Mouse (Mus musculus) MEL (cell line): Measurements from ENCODE around the gene Adap2. TPM values are rescaled to one million over a fixed set of nuclear protein-coding genes. Genes with fewer than 3 reads are reported as not detected.
"Not testable (repeated sequence)": the region's sequence is repeated elsewhere in the genome, so short reads cannot be mapped to it uniquely, and the experiment has no call there.

Experiments
- DNase-seq: peaks from one replicate; pipeline ENCODE4 v3.0.0; 2011; ENCODE audit warnings: low read depth, low spot score
- H3K27ac ChIP-seq: 2 replicates; pipeline ENCODE4 v1.5.1; 2012; ENCODE audit warnings: low read depth, mild to moderate bottlenecking, control low read depth, low read length, moderate library complexity; ENCODE audit not compliant: control insufficient read depth
- H3K27me3 ChIP-seq, 2 experiments: fragments of 150-350 bp in 1 of 2; sonication (generic) in 1 of 2; 2 replicates each; pipeline ENCODE4 v1.6.1; 2012; ENCODE audit warnings: low read length in 2 of 2, mild to moderate bottlenecking in 2 of 2, improper control_type of control experiment in 1 of 2, moderate library complexity in 1 of 2; ENCODE audit not compliant: insufficient read depth in 2 of 2, control insufficient read depth in 1 of 2
- H3K36me3 ChIP-seq, 2 experiments: 2 replicates each; pipeline ENCODE4 v1.6.1; 2012 to 2014; ENCODE audit warnings: low read length in 2 of 2, improper control_type of control experiment in 1 of 2, inconsistent platforms in 1 of 2, mild to moderate bottlenecking in 1 of 2; ENCODE audit not compliant: insufficient read depth in 2 of 2, control insufficient read depth in 1 of 2
- H3K4me1 ChIP-seq, 2 experiments: fragments of 150-350 bp in 1 of 2; sonication (generic) in 1 of 2; 2 replicates each; pipeline ENCODE4 v1.6.1; 2012; ENCODE audit warnings: low read length in 2 of 2, improper control_type of control experiment in 1 of 2, mild to moderate bottlenecking in 1 of 2; ENCODE audit not compliant: insufficient read depth in 2 of 2, control insufficient read depth in 1 of 2
- H3K4me3 ChIP-seq, 2 experiments: fragments of 150-350 bp in 1 of 2; sonication (generic) in 1 of 2; 2 replicates each; pipeline ENCODE4 v1.5.1; 2012; ENCODE audit warnings: low read depth in 2 of 2, low read length in 2 of 2, mild to moderate bottlenecking in 2 of 2, moderate library complexity in 2 of 2, control low read depth in 1 of 2, improper control_type of control experiment in 1 of 2; ENCODE audit not compliant: control insufficient read depth in 1 of 2, insufficient read depth in 1 of 2
- H3K79me2 ChIP-seq: 2 replicates; pipeline ENCODE4 v1.6.1; 2012; ENCODE audit warnings: mild to moderate bottlenecking, low read length, moderate library complexity; ENCODE audit not compliant: control insufficient read depth, poor library complexity, insufficient read depth
- H3K9ac ChIP-seq: 2 replicates; pipeline ENCODE4 v1.6.1; 2012; ENCODE audit warnings: low read depth, mild to moderate bottlenecking, control low read depth, low read length, moderate library complexity; ENCODE audit not compliant: control insufficient read depth, poor library complexity, severe bottlenecking
- H3K9me3 ChIP-seq: fragments of 150-350 bp; sonication (generic); replicated peaks from 2 replicates; pipeline ENCODE4 v1.6.1; 2012; ENCODE audit warnings: mild to moderate bottlenecking, low read length, improper control_type of control experiment, moderate library complexity; ENCODE audit not compliant: insufficient read depth
- CHD1 ChIP-seq: IDR thresholded peaks from 2 replicates; pipeline ENCODE4 v1.6.1; 2012; ENCODE audit warnings: low read depth, mild to moderate bottlenecking, inconsistent platforms, low read length, improper control_type of control experiment
- CTCF ChIP-seq, 3 experiments: IDR thresholded peaks in 2 of 3; conservative IDR thresholded peaks in 1 of 3; 2 replicates each; pipeline ENCODE4 v1.5.1; 2011 to 2012; ENCODE audit warnings: low read length in 3 of 3, low read depth in 2 of 3, mild to moderate bottlenecking in 2 of 3, improper control_type of control experiment in 1 of 3, inconsistent platforms in 1 of 3, mixed read lengths in 1 of 3, moderate library complexity in 1 of 3; ENCODE audit not compliant: control insufficient read depth in 1 of 3, insufficient read depth in 1 of 3, poor library complexity in 1 of 3, severe bottlenecking in 1 of 3
- GABPA ChIP-seq: IDR thresholded peaks from 2 replicates; pipeline ENCODE4 v1.6.1; 2012; ENCODE audit warnings: low read depth, mild to moderate bottlenecking, inconsistent platforms, low read length, improper control_type of control experiment, moderate library complexity
- HCFC1 ChIP-seq: IDR thresholded peaks from 2 replicates; pipeline ENCODE4 v1.6.1; 2012; ENCODE audit warnings: low read depth, mild to moderate bottlenecking, inconsistent platforms, low read length, improper control_type of control experiment, moderate library complexity
- JUND ChIP-seq: IDR thresholded peaks from 2 replicates; pipeline ENCODE4 v1.6.1; 2011; ENCODE audit warnings: low read depth, mild to moderate bottlenecking, improper control_type of control experiment, low read length
- MYB ChIP-seq: IDR thresholded peaks from 2 replicates; pipeline ENCODE4 v1.6.1; 2011; ENCODE audit warnings: mild to moderate bottlenecking, low read depth, low read length, improper control_type of control experiment
- NRF1 ChIP-seq: IDR thresholded peaks from 2 replicates; pipeline ENCODE4 v1.6.1; 2014; ENCODE audit warnings: low read depth, mild to moderate bottlenecking, inconsistent platforms, low read length, improper control_type of control experiment, moderate library complexity; ENCODE audit not compliant: poor library complexity, insufficient read depth, severe bottlenecking
- POLR2AphosphoS2 ChIP-seq: IDR thresholded peaks from 2 replicates; pipeline ENCODE4 v1.6.1; 2011; ENCODE audit warnings: low read length, improper control_type of control experiment
- RAD21 ChIP-seq: IDR thresholded peaks from 2 replicates; pipeline ENCODE4 v1.6.1; 2011; ENCODE audit warnings: mild to moderate bottlenecking, low read depth, low read length, improper control_type of control experiment
- RCOR1 ChIP-seq: IDR thresholded peaks from 2 replicates; pipeline ENCODE4 v1.6.1; 2012; ENCODE audit warnings: low read depth, mild to moderate bottlenecking, inconsistent platforms, low read length, improper control_type of control experiment
- SIN3A ChIP-seq: IDR thresholded peaks from 2 replicates; pipeline ENCODE4 v1.6.1; 2012; ENCODE audit warnings: low read length, improper control_type of control experiment, inconsistent platforms
- SMC3 ChIP-seq: IDR thresholded peaks from 2 replicates; pipeline ENCODE4 v1.6.1; 2011; ENCODE audit warnings: low read depth, low read length, improper control_type of control experiment
- TBP ChIP-seq: IDR thresholded peaks from 2 replicates; pipeline ENCODE4 v1.8.0; 2011; ENCODE audit warnings: low read depth, low read length, improper control_type of control experiment
- UBTF ChIP-seq: IDR thresholded peaks from 2 replicates; pipeline ENCODE4 v1.6.1; 2012; ENCODE audit warnings: low read depth, mild to moderate bottlenecking, inconsistent platforms, low read length, improper control_type of control experiment, moderate library complexity, borderline replicate concordance; ENCODE audit not compliant: insufficient read depth
- ZKSCAN1 ChIP-seq: IDR thresholded peaks from 2 replicates; pipeline ENCODE4 v1.6.1; 2012; ENCODE audit warnings: low read depth, mild to moderate bottlenecking, inconsistent platforms, low read length, improper control_type of control experiment, moderate library complexity
- ZNF384 ChIP-seq: IDR thresholded peaks from 2 replicates; pipeline ENCODE4 v1.6.1; 2012; ENCODE audit warnings: low read depth, mild to moderate bottlenecking, inconsistent platforms, low read length, improper control_type of control experiment
- polyA plus RNA-seq, 2 experiments: library from polyadenylated mRNA; stranded (reverse) in 1 of 2; unstranded in 1 of 2; fragments of >175 nt in 1 of 2; fragments of >200 nt in 1 of 2; gene quantifications; 2 replicates each; pipeline versions ENCODE4 v1.2.1 to v1.2.4; 2012; ENCODE audit warnings: low replicate concordance in 2 of 2, low read depth in 1 of 2; ENCODE audit not compliant: insufficient read length in 2 of 2, insufficient read depth in 1 of 2, missing spikeins in 1 of 2
- total RNA-seq: library from RNA; depleted of rRNA; stranded (reverse); fragments of 300-350 nt; gene quantifications from 2 replicates; pipeline ENCODE4 v1.2.3, GENCODE M21; 2012

The Adap2 gene
- total and polyA plus RNA-seq, 3 experiments = not detected

GRCm38 (mm10) chr11:80181021-80181749, 27.3 kb downstream of the Adap2 start:
- Histone ChIP-seq H3K9ac (no peak overlapping the region), H3K4me3 (no peak overlapping the region), H3K27me3 (no peaks in the 10 kb centered on the region), H3K4me1 (peaks cover 2 to 11% of the 10 kb centered on the region in 2 experiments; a peak in 3 of 4 replicates), H3K36me3 (peaks cover 0 to 9% of the 10 kb centered on the region in 2 experiments; a peak in 2 of 4 replicates), H3K27ac (no peak overlapping the region), H3K79me2 (peaks cover 4% of the 10 kb centered on the region; the same call in 1 of the 2 replicates), H3K9me3 (no peaks in the 10 kb centered on the region)
- peak; percentile 70 for DNase-seq
- TF ChIP-seq UBTF (no peak), RAD21 (peak; percentile 43), MYB (no peak), CHD1 (no peak), POLR2AphosphoS2 (no peak), HCFC1 (no peak), SMC3 (peak; percentile 36), SIN3A (0 out of 2 replicates have a peak, but pooled peaks have one; percentile 13), JUND (no peak), CTCF (IDR thresholded peaks at IDR 0.05 in 2 of 3, conservative IDR thresholded peaks at IDR 0.05 in 1 of 3; ENCODE audit: control insufficient read depth in 1 of 3, insufficient read depth in 1 of 3, low read depth in 2 of 3, low read length in 3 of 3, poor library complexity in 1 of 3, severe bottlenecking in 1 of 3) (peak in 2 of 3 experiments; percentile 37 to 55; a peak in 3 of 6 replicates), RCOR1 (no peak), GABPA (no peak), NRF1 (no peak), ZNF384 (peak; percentile 91), ZKSCAN1 (no peak)

DNA sequence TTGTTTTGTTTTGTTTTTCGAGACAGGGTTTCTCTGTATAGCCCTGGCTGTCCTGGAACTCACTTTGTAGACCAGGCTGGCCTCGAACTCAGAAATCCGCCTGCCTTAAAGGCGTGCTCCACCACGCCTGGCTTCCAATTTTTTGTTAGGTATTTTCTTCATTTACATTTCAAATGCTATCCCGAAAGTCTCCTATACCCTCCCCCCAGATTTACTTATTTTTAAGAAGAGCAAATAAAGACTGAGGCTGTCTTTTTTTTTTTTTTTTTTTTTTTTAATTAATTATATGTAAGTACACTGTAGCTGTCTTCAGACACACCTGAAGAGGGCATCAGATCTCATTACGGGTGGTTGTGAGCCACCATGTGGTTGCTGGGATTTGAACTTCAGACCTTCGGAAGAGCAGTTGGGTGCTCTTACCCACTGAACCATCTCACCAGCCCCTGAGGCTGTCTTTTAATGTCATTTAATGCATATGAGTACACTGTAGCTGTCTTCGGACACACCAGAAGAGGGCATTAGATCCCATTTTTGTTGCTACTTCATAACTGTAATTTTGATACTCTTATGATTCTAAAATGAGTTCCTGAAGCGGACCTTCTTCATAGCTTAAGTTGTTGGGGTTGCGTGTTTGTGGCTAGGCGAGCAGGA, 29.3 kb downstream of the Adap2 start:
- DNase-seq = peak; percentile 65
- peak; percentile 86 for TF ChIP-seq ZNF384
- TF ChIP-seq TBP = peak; percentile 91
- peak in 2 of 3 experiments; percentile 18 to 54; a peak in 3 of 6 replicates for TF ChIP-seq CTCF (IDR thresholded peaks at IDR 0.05 in 2 of 3, conservative IDR thresholded peaks at IDR 0.05 in 1 of 3; ENCODE audit: control insufficient read depth in 1 of 3, insufficient read depth in 1 of 3, low read depth in 2 of 3, low read length in 3 of 3, poor library complexity in 1 of 3, severe bottlenecking in 1 of 3)

More for the DNA sequence above, 29.3 kb downstream of the Adap2 start:
- not testable (repeated sequence) for H3K27me3 ChIP-seq, H3K36me3 ChIP-seq, H3K79me2 ChIP-seq, H3K9me3 ChIP-seq
- Histone ChIP-seq H3K9ac (peak overlapping the region; percentile 88), H3K4me1 (peaks cover 2 to 11% of the 10 kb centered on the region in 2 experiments; a peak in 3 of 4 replicates), H3K27ac (peak overlapping the region; percentile 60), H3K4me3 (peak overlapping the region; percentile 90 to 91)
